ENCODE assay signal across 26 mouse cellular contexts in genomic region chr5:24718076-24718475, GRCm38 (mm10). TPM values are rescaled to one million over a fixed set of nuclear protein-coding genes. Genes with fewer than 3 reads are reported as not detected.
"Had no signal": no experiment of that assay in that cellular context is flagged by ENCODE, and none has a peak within 500 bp of the region (broad histone marks: within the 10 kb centered on the region; RNA-seq: fewer than 3 reads in every experiment).

No protein-coding gene starts in this region.

- H3K9me3 ChIP-seq: limb, embryonic 12.5 days; limb, embryonic 15.5 days; lung, embryonic 15.5 days; midbrain, embryonic 10.5 days; midbrain, embryonic 15.5 days; neural tube, embryonic 12.5 days; neural tube, embryonic 15.5 days had no signal

- H3K27ac ChIP-seq: kidney, postnatal 0 days; layer of hippocampus, adult 2 months; left cerebral cortex, adult 2 months; limb, embryonic 12.5 days; limb, embryonic 15.5 days; liver, embryonic 14.5 days; lung, embryonic 15.5 days; midbrain, embryonic 10.5 days; midbrain, embryonic 15.5 days; neural tube, embryonic 12.5 days; neural tube, embryonic 15.5 days had no signal

- H3K36me3 ChIP-seq: midbrain, embryonic 15.5 days; neural tube, embryonic 12.5 days; neural tube, embryonic 15.5 days had no signal

- H3K4me1 ChIP-seq: limb, embryonic 12.5 days; limb, embryonic 15.5 days; midbrain, embryonic 10.5 days; midbrain, embryonic 15.5 days; neural tube, embryonic 12.5 days had no signal

- ATAC-seq: inflammation-experienced regulatory T-cells, adult 6 months; midbrain, embryonic 15.5 days had no signal

- H3K4me3 ChIP-seq: layer of hippocampus, adult 2 months; left cerebral cortex, adult 2 months; limb, embryonic 12.5 days; limb, embryonic 15.5 days; lung, embryonic 15.5 days; megakaryocyte, embryonic 14.5 days; midbrain, embryonic 10.5 days; midbrain, embryonic 15.5 days; neural tube, embryonic 12.5 days; neural tube, embryonic 15.5 days had no signal

- H3K4me2 ChIP-seq: limb, embryonic 12.5 days; limb, embryonic 15.5 days; lung, embryonic 15.5 days; midbrain, embryonic 15.5 days; neural tube, embryonic 12.5 days; neural tube, embryonic 15.5 days had no signal

- DNase-seq: kidney, adult 11 months; layer of hippocampus, postnatal 36 days; left cerebral cortex, postnatal 4 days; lung, adult 18-20 months; lung, postnatal 10 days; lung, postnatal 36 days; right cerebral cortex, adult 18-20 months; right cerebral cortex, postnatal 14 days; right cerebral cortex, postnatal 4 days; thymus, adult 18-20 months; thymus, postnatal 36 days had no signal

- H3K27me3 ChIP-seq: limb, embryonic 12.5 days; limb, embryonic 15.5 days; lung, embryonic 15.5 days; midbrain, embryonic 15.5 days; neural tube, embryonic 12.5 days; neural tube, embryonic 15.5 days had no signal

- H3K9ac ChIP-seq: limb, embryonic 12.5 days; limb, embryonic 15.5 days; liver, embryonic 14.5 days; lung, embryonic 15.5 days; midbrain, embryonic 15.5 days; neural tube, embryonic 12.5 days; neural tube, embryonic 15.5 days had no signal

RNA-seq across cellular contexts. Expression of gene Crygn, which starts 39.7 kb away (rescaled TPM):
- total RNA-seq: layer of hippocampus, adult 2 months; left cerebral cortex, postnatal 14 days had no signal
- polyA plus RNA-seq: limb, embryonic 12.5 days; midbrain, embryonic 10.5 days; testis, adult 2 months had no signal
